Mouse (Mus musculus): Measurements from ENCODE around the gene Ccnc. TPM values are rescaled to one million over a fixed set of nuclear protein-coding genes. Genes with fewer than 3 reads are reported as not detected.
A peak's percentile ranks its signal among the peaks of the same experiment; 100 is the strongest.

The Ccnc gene
- polyA plus RNA-seq, 1 experiment from 2014 or later: 20.3 TPM

DNA sequence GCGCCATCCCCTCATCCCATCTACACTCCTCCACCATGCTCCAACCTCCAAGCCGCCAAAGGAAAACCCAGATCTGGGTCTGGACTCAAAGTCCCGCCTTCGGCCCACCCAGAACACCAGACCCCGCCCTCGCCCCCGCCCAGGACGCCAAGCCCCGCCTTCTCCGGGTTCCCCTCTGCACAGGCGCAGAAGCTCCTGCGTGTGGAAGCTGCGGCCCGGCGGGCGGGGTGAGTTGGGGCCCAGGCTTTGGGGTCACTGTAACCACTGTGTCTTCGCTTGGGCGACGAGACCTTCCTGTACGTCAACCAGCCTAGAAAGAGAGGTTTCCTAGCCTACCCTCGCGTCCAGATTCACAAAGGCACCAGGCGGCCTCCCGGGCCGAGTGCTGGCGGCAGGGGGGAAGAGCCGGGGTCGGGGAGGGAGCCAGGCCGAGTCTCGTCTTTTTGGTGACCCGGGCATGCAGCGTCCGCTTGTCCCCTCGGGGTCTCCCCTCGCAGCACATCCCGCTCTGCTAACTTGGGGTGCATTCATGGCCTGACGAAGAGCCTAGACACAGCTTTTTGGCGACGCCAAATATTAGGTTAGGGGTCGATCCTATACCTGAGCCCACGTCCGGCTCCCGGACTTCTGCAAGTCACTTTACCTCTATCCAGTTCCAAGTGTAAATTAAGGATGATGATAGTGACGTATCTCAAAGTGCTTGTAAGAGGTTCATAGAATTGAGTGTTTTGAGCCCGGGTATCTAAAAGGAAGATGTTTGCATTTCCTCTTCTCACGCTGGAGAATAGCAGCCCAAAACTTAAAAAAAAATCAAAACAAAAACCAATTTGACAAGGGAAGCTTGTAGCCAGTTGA, 48.8 kb downstream of the Ccnc start:
- under 1% methylated on average over 46 of the region's 46 CpGs for WGBS (ENCODE audit: insufficient replicate concordance)

DNA sequence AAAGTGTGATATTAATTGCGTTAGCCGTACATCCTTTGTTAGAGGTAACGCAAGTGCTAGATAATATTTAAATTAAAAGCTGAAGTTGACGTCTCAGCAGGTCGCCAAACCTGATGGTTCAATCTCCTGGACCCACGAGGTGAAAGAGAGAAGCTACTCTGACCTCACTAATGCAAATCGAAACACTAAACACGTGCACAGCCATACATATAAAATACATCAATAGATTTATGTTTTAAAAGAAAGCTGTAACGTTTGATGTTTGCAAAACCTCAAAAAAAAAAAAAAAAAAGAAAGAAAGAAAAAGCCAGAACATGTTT, 49.4 kb downstream of the Ccnc start:
- Histone ChIP-seq H3K4me3 (replicated peaks) (peak overlapping the region; percentile 90), H3K27me3 (no peaks in the 10 kb centered on the region), H3K4me2 (peak overlapping the region; percentile 91), H3K9me3 (replicated peaks) (no peaks in the 10 kb centered on the region), H3K27ac (replicated peaks) (peak overlapping the region; percentile 92), H3K36me3 (replicated peaks) (peaks cover 13% of the 10 kb centered on the region), H3K9ac (peak overlapping the region; percentile 98), H3K4me1 (replicated peaks) (peaks cover 51% of the 10 kb centered on the region)
- WGBS (ENCODE audit: insufficient replicate concordance): 2% methylated on average over 9 of the region's 9 CpGs
- no peak for ATAC-seq (ENCODE audit: insufficient read depth)

More for the DNA sequence above, 48.8 kb downstream of the Ccnc start:
- Histone ChIP-seq H3K9me3 (replicated peaks) (no peaks in the 10 kb centered on the region), H3K4me2 (peak overlapping the region; percentile 91), H3K27ac (replicated peaks) (peak overlapping the region; percentile 92), H3K27me3 (no peaks in the 10 kb centered on the region), H3K4me3 (replicated peaks) (peak overlapping the region; percentile 90), H3K4me1 (replicated peaks) (peaks cover 47% of the 10 kb centered on the region), H3K36me3 (replicated peaks) (0 out of 2 replicates have a peak, but pooled peaks cover 7% of the 10 kb centered on the region), H3K9ac (peak overlapping the region; percentile 98)
- ATAC-seq (ENCODE audit: insufficient read depth): peak; percentile 90

DNA sequence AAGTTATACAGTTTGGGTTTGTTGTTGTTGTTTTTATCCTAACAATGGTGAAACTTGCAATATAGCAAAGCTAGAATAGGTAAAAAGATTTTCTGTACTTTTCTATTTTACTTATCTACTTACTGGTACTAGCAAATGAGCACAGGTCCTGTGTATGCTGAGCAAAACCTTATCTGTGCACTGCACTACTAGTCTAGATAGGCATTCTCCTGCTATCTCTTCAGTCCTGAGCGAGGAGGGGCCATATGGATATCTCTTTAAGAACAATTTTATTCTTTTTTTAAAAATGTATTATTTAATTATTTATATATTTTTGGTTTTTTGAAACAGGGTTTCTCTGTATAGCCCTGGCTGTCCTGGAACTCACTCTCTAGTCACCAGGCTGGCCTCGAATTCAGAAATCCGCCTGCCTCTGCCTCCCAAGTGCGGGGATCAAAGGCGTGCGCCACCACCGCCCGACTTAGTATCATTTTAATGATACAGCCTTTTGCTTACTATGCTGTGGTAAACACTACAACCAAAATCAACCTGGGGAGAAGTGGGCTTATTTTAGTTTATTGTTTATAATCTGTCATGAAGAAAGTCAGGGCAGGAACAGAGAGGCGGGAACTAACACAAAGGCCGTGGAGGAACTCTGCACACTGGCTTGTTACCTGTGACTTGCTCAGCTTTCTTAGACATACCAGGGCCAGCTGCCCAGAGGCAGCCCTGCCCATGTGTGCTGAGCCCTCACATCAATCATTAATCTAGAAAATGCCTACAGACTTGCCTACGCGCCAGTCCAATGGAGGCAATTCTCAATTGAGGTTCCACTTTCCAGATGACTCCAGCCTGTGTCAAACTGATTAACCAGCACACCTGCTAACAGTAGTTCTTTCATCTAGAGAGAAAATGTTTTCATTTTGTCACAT, 53.6 kb downstream of the Ccnc start:
- Histone ChIP-seq H3K36me3 (replicated peaks) (peaks cover 52% of the 10 kb centered on the region), H3K9me3 (replicated peaks) (no peaks in the 10 kb centered on the region), H3K4me3 (replicated peaks) (peak overlapping the region; percentile 20), H3K27me3 (no peaks in the 10 kb centered on the region), H3K4me2 (peak overlapping the region; percentile 61), H3K27ac (replicated peaks) (peak overlapping the region; percentile 94), H3K4me1 (replicated peaks) (peaks cover 76% of the 10 kb centered on the region), H3K9ac (peak overlapping the region; percentile 33)
- peak; percentile 88 for ATAC-seq (ENCODE audit: insufficient read depth)
- WGBS (ENCODE audit: insufficient replicate concordance): 35% methylated on average over 12 of the region's 12 CpGs

DNA sequence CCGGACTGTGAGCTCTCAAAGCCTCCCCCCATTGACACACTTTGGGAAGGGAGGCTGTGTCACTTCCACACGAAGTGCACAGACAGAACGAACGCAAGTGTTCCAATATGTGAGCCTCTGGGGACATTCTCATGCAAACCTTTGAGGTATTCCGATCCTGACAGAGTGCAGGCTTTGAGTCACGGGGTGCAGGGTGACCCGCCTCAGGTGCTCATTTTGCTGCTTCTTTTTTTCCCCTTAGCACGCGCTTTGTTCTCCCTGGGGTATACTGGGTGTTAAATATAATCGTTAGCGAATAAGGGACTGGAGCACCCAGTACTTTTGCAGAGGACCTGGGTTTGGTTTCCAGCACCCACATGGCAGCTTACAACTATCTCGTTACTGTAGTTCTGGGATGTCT, 58.8 kb downstream of the Ccnc start:
- Histone ChIP-seq H3K9ac (no peak overlapping the region), H3K4me3 (replicated peaks) (no peak overlapping the region), H3K4me1 (replicated peaks) (peaks cover 38% of the 10 kb centered on the region), H3K27ac (replicated peaks) (no peak overlapping the region), H3K4me2 (no peak overlapping the region), H3K36me3 (replicated peaks) (peaks cover 86% of the 10 kb centered on the region), H3K9me3 (replicated peaks) (no peaks in the 10 kb centered on the region), H3K27me3 (no peaks in the 10 kb centered on the region)
- WGBS (ENCODE audit: insufficient replicate concordance): 88% methylated on average over 12 of the region's 12 CpGs
- ATAC-seq (ENCODE audit: insufficient read depth): no peak

DNA sequence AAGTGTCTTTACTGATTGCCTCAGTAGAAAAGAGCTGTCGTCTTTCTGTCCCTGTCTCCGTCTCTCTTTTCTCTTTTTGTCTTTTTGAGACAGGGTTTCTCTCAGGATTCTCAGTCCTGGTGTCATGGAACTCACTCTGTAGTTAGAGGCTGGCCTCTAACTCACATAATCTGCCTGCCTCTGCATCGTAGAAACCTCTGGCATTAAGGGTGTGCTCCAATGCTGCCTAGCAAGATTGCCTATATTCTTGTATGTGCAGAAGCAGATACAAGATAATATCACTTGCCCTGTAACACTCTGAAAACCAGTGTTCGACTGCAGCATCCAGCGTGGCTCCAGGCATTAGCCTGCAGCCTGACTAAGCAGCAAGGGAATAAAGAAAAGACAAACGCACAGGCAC, 61.4 kb downstream of the Ccnc start:
- Histone ChIP-seq H3K4me2 (no peak overlapping the region), H3K36me3 (replicated peaks) (peaks cover 80% of the 10 kb centered on the region), H3K27ac (replicated peaks) (no peak overlapping the region), H3K4me3 (replicated peaks) (no peak overlapping the region), H3K4me1 (replicated peaks) (peaks cover 17% of the 10 kb centered on the region), H3K27me3 (no peaks in the 10 kb centered on the region), H3K9me3 (replicated peaks) (no peaks in the 10 kb centered on the region), H3K9ac (no peak overlapping the region)
- ATAC-seq (ENCODE audit: insufficient read depth): peak; percentile 61; the same call in 1 of the 2 replicates
- WGBS (ENCODE audit: insufficient replicate concordance): 66% methylated on average over 6 of the region's 6 CpGs

DNA sequence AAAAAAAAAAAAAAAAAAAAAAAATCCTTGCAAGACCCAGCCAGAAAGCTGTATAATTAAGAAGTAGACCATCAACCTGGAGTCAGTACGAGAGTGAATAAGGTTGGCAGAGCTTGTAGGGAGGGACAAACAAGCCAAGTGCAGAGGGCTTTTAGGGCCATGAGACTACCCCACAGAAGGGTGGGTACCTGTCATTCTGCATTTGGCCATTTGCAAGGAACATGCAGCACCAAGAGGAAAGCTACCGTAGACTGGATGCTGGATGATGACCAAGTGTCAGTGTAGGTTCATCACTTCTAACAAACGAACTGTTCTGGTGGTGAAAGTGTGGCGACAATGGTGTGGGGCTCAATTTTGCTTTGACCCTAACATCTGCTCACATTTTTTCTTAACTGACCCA, 62.3 kb downstream of the Ccnc start:
- Histone ChIP-seq H3K4me1 (replicated peaks) (peaks cover 10% of the 10 kb centered on the region), H3K9ac (no peak overlapping the region), H3K27me3 (no peaks in the 10 kb centered on the region), H3K4me2 (no peak overlapping the region), H3K27ac (replicated peaks) (no peak overlapping the region), H3K9me3 (replicated peaks) (no peaks in the 10 kb centered on the region), H3K4me3 (replicated peaks) (no peak overlapping the region), H3K36me3 (replicated peaks) (peaks cover 71% of the 10 kb centered on the region)
- ATAC-seq (ENCODE audit: insufficient read depth): no peak
- WGBS (ENCODE audit: insufficient replicate concordance): 90% methylated on average over 4 of the region's 4 CpGs

DNA sequence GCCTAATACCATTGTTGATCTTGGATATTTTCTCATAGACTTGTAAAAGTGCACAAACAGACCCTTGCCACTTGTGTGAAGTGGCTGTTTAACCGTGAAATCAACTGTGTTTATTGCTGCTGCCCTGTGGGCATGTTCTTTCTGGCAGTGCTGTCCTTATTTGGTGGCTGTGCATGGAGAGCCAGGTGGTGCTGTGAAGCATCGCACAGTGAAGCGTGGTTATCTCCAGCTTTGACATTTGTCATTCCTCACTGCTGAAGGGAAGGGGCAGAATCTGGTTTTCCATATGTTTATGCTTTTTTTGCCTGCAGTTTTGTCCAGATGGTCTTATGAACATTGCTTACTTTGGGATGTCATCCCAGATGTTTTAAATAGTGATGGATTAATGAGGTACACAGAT, 66.1 kb downstream of the Ccnc start:
- H3K4me1 ChIP-seq (replicated peaks): no peaks in the 10 kb centered on the region
- 81% methylated on average over 3 of the region's 3 CpGs for WGBS (ENCODE audit: insufficient replicate concordance)
- no peak overlapping the region for H3K27ac ChIP-seq (replicated peaks)
- H3K9me3 ChIP-seq (replicated peaks): no peaks in the 10 kb centered on the region
- ATAC-seq (ENCODE audit: insufficient read depth): no peak
- peaks cover 72% of the 10 kb centered on the region for H3K36me3 ChIP-seq (replicated peaks)
- no peak overlapping the region for H3K4me2 ChIP-seq
- H3K27me3 ChIP-seq: no peaks in the 10 kb centered on the region
- H3K4me3 ChIP-seq (replicated peaks): no peak overlapping the region
- H3K9ac ChIP-seq: no peak overlapping the region

DNA sequence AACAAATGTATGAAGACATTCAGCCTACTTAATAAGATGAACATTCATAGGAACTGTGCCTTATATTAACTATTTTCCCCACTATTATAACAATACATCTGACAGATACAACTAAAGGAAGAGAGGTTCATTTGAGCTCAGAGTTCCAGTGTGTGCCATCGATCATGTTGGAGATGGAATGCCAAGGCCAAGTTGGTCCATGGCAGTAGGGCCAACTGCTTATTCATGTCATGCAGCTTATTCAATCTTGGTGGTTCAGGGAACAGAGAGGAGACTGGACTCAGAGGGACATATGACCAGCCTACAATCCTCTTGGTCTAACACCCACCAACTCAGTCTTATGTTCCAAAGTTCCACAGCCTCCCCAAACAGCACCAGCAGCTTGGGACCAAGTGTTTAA, 73.5 kb downstream of the Ccnc start:
- H3K9ac ChIP-seq: no peak overlapping the region
- peaks cover 85% of the 10 kb centered on the region for H3K36me3 ChIP-seq (replicated peaks)
- no peaks in the 10 kb centered on the region for H3K27me3 ChIP-seq
- WGBS (ENCODE audit: insufficient replicate concordance): 89% methylated on average over 1 of the region's 1 CpGs
- H3K4me3 ChIP-seq (replicated peaks): no peak overlapping the region
- peaks cover 9% of the 10 kb centered on the region for H3K4me1 ChIP-seq (replicated peaks)
- H3K27ac ChIP-seq (replicated peaks): 0 out of 2 replicates have a peak overlapping the region, but pooled peaks have one; percentile 24
- no peak for ATAC-seq (ENCODE audit: insufficient read depth)
- H3K4me2 ChIP-seq: no peak overlapping the region
- no peaks in the 10 kb centered on the region for H3K9me3 ChIP-seq (replicated peaks)

DNA sequence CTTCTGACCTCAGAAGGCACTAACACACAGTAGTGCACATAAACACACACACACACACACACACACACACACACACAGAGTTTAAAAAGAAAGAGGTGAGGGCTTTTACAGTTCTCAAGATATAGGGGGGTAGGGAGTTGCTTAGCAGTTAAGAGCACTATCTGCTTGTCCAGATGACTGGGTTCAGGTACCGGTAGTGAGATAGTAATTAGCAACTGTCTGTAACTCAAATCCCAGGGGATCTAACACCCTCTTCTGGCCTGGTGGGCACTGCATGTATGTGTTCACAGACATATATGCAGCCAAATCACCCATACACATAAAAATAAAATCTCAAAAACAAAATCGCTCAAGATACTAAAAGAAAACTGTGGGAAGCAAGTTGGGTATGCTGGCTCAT, 74.1 kb downstream of the Ccnc start:
- H3K4me2 ChIP-seq: no peak overlapping the region
- H3K4me3 ChIP-seq (replicated peaks): no peak overlapping the region
- WGBS (ENCODE audit: insufficient replicate concordance): 50% methylated on average over 2 of the region's 2 CpGs
- no peak overlapping the region for H3K27ac ChIP-seq (replicated peaks)
- H3K9ac ChIP-seq: no peak overlapping the region
- ATAC-seq (ENCODE audit: insufficient read depth): peak; percentile 73
- H3K27me3 ChIP-seq: no peaks in the 10 kb centered on the region
- peaks cover 9% of the 10 kb centered on the region for H3K4me1 ChIP-seq (replicated peaks)
- no peaks in the 10 kb centered on the region for H3K9me3 ChIP-seq (replicated peaks)
- peaks cover 85% of the 10 kb centered on the region for H3K36me3 ChIP-seq (replicated peaks)

DNA sequence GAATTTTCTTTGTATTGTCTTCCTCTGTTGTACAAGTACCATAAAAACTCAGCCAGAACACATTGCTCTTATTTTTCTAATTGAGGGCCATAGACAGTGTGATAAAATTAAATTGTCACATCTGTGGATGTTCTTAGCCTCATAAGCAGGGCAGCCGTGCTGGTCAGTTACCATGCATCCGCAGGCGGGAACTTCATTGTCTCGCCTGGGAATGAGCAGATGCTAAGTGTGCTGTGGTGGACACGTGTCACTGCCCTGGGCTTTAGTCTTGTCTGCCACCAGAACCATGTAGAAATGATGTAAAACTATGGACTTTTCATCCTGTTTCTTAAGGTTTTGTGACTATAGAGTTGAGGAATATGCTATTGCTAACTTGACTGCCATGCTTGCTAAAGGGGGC, 79.7 kb downstream of the Ccnc start:
- H3K9me3 ChIP-seq (replicated peaks): no peaks in the 10 kb centered on the region
- H3K27ac ChIP-seq (replicated peaks): no peak overlapping the region
- 83% methylated on average over 5 of the region's 5 CpGs for WGBS (ENCODE audit: insufficient replicate concordance)
- H3K4me3 ChIP-seq (replicated peaks): no peak overlapping the region
- H3K4me1 ChIP-seq (replicated peaks): no peaks in the 10 kb centered on the region
- H3K9ac ChIP-seq: no peak overlapping the region
- peaks cover 82% of the 10 kb centered on the region for H3K36me3 ChIP-seq (replicated peaks)
- ATAC-seq (ENCODE audit: insufficient read depth): no peak
- H3K27me3 ChIP-seq: no peaks in the 10 kb centered on the region
- no peak overlapping the region for H3K4me2 ChIP-seq

All from liver, embryonic 15.5 days (tissue).